Mouse (Mus musculus): ENCODE data around the gene Shank2. TPM values are rescaled to one million over a fixed set of nuclear protein-coding genes. Genes with fewer than 3 reads are reported as not detected.

The Shank2 gene
- total and polyA plus RNA-seq, 3 experiments = not detected

DNA sequence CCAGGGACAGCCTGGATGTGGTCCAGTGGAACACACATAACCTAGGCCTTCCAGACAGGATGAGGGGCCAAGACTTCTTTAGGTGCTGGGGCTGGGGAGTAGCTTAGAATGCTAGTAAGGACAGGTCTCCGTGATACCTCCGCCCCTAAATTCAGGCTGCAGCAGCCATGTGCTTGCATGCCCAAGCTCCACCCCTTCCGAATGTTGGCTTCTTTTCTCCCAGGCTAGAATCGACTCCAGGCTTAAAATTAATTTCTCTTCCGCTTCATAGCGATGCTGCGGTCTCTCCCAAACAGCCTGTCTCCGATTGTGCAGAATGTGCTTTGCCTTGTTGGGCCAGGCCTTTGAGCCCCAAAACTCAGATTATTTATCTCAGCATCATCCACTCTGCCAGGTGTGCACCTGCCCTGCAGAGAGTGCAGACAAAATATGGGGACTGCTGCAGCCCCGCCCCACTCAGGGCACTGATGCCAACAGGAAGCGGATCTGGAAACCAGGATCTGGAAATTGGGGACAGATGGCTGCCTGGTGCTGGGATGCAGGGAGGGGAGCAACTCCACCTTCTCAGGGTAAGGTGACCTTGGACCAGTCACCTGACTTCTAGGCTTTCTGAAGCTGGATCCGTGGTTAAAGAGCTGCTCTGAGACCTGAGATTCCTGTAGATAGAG lies 312.8 kb downstream of the Shank2 start:
- DNase-seq (ENCODE audit: extremely low read depth) = no peak
- H3K4me1 ChIP-seq (ENCODE audit: control insufficient read depth in 1 of 2, insufficient read depth in 2 of 2) = no peaks in the 10 kb centered on the region
- no peaks in the 10 kb centered on the region for H3K79me2 ChIP-seq (replicated peaks; ENCODE audit: control insufficient read depth, extremely low read depth, insufficient read depth, poor library complexity, severe bottlenecking)
- no peak for TF ChIP-seq ZMIZ1 (IDR thresholded peaks at IDR 0.05; ENCODE audit: low read depth, low read length)
- H3K27me3 ChIP-seq (replicated peaks) = peaks cover 84% of the 10 kb centered on the region
- H3K27ac ChIP-seq (ENCODE audit: insufficient read depth, low read depth) = no peak overlapping the region
- dilution Hi-C loops (cut with MboI; ENCODE audit: extremely low pct_ligation_motif_present, extremely low pct_unique_long_range_greater_than_20kb, low sequenced_read_pairs) (no loop called here), in situ Hi-C loops (cut with MboI; ENCODE audit: low pct_ligation_motif_present, low pct_unique_long_range_greater_than_20kb, low sequenced_read_pairs) (no loop called here)
- no peak overlapping the region for H3K4me3 ChIP-seq (replicated peaks in 1 of 3; ENCODE audit: low read depth in 2 of 3, low read length in 2 of 3, poor library complexity in 1 of 3)
- H3K36me3 ChIP-seq (replicated peaks in 1 of 2; ENCODE audit: control insufficient read depth in 1 of 2, insufficient read depth in 1 of 2, low read length in 1 of 2) = no peaks in the 10 kb centered on the region
- H3K9ac ChIP-seq (ENCODE audit: insufficient read depth, low read depth) = no peak overlapping the region
- no peaks in the 10 kb centered on the region for H3K9me3 ChIP-seq (replicated peaks; ENCODE audit: low read length)
- H3K4me2 ChIP-seq (ENCODE audit: insufficient read depth, low read depth, poor library complexity, severe bottlenecking) = no peak overlapping the region

DNA sequence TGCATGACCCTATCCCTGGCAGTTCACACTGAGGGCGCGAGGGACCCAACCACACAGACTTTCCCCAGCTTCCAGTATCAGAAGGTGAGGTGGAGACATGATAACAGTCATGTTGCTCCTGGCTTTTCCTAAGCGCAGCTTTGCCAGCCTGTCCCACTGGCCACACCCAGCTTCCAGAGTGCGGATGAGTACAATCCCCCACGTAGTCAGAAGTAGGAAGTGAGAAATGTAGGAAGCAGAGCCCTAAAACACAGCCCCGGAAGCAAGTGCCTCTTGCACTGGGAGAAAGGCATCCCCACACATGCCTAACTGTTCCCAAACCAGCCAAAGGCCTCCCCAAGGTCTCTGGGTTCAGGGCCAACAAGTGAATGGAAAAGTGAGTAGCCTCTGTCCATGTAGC lies 314.5 kb downstream of the Shank2 start:
- Histone ChIP-seq H3K9me3 (replicated peaks; ENCODE audit: low read length) (no peaks in the 10 kb centered on the region), H3K79me2 (replicated peaks; ENCODE audit: control insufficient read depth, extremely low read depth, insufficient read depth, poor library complexity, severe bottlenecking) (no peaks in the 10 kb centered on the region), H3K4me3 (replicated peaks in 1 of 3; ENCODE audit: low read depth in 2 of 3, low read length in 2 of 3, poor library complexity in 1 of 3) (no peak overlapping the region), H3K4me2 (ENCODE audit: insufficient read depth, low read depth, poor library complexity, severe bottlenecking) (no peak overlapping the region), H3K4me1 (ENCODE audit: control insufficient read depth in 1 of 2, insufficient read depth in 2 of 2) (no peaks in the 10 kb centered on the region), H3K9ac (ENCODE audit: insufficient read depth, low read depth) (no peak overlapping the region), H3K36me3 (replicated peaks in 1 of 2; ENCODE audit: control insufficient read depth in 1 of 2, insufficient read depth in 1 of 2, low read length in 1 of 2) (no peaks in the 10 kb centered on the region), H3K27me3 (replicated peaks) (peaks cover 89% of the 10 kb centered on the region), H3K27ac (ENCODE audit: insufficient read depth, low read depth) (no peak overlapping the region)
- DNase-seq (ENCODE audit: extremely low read depth) = no peak
- TF ChIP-seq BHLHE40 (IDR thresholded peaks at IDR 0.05; ENCODE audit: low read depth, low read length) = no peak
- no peak for TF ChIP-seq MAX (IDR thresholded peaks at IDR 0.05; ENCODE audit: low read length)
- TF ChIP-seq ZMIZ1 (IDR thresholded peaks at IDR 0.05; ENCODE audit: low read depth, low read length) = no peak
- no peak for TF ChIP-seq PAX5 (IDR thresholded peaks at IDR 0.05; ENCODE audit: low read length)
- TF ChIP-seq CHD2 (IDR thresholded peaks at IDR 0.05; ENCODE audit: low read length) = no peak
- TF ChIP-seq JUN (IDR thresholded peaks at IDR 0.05; ENCODE audit: insufficient read depth, low read depth, low read length) = no peak
- no peak for TF ChIP-seq TBP (conservative IDR thresholded peaks at IDR 0.05; ENCODE audit: low read depth, low read length)
- TF ChIP-seq RAD21 (IDR thresholded peaks at IDR 0.05; ENCODE audit: low read depth, low read length) = no peak
- no peak for TF ChIP-seq ETS1 (conservative IDR thresholded peaks at IDR 0.05; ENCODE audit: low read depth, low read length)
- TF ChIP-seq KAT2A (IDR thresholded peaks at IDR 0.05; ENCODE audit: insufficient replicate concordance, low read length) = no peak
- in situ Hi-C loops (cut with MboI; ENCODE audit: low pct_ligation_motif_present, low pct_unique_long_range_greater_than_20kb, low sequenced_read_pairs) (no loop called here), dilution Hi-C loops (cut with MboI; ENCODE audit: extremely low pct_ligation_motif_present, extremely low pct_unique_long_range_greater_than_20kb, low sequenced_read_pairs) (no loop called here)

DNA sequence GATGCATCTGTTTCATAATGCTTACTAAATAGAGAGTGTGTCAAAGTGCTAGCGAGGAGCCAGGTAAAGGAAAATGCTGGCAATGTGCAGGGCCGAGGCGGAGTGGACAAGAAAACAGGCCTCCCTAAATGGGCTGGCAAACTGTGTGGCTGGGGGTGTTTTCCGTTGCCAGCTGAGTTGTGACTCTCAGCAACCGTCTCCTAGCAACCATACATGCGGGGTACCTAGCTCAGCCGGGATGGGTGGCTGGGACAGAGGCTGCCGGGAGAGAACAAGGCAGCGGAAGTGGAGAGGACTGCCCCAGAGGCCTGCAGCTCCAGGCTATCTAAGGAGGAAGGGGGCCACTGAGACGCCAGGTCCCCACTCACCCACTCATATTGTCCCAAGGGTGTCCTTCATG lies 315.1 kb downstream of the Shank2 start:
- H3K27ac ChIP-seq (ENCODE audit: insufficient read depth, low read depth) = no peak overlapping the region
- H3K79me2 ChIP-seq (replicated peaks; ENCODE audit: control insufficient read depth, extremely low read depth, insufficient read depth, poor library complexity, severe bottlenecking) = no peaks in the 10 kb centered on the region
- H3K9ac ChIP-seq (ENCODE audit: insufficient read depth, low read depth) = no peak overlapping the region
- H3K36me3 ChIP-seq (replicated peaks in 1 of 2; ENCODE audit: control insufficient read depth in 1 of 2, insufficient read depth in 1 of 2, low read length in 1 of 2) = no peaks in the 10 kb centered on the region
- DNase-seq (ENCODE audit: extremely low read depth) = no peak
- no peaks in the 10 kb centered on the region for H3K4me1 ChIP-seq (ENCODE audit: control insufficient read depth in 1 of 2, insufficient read depth in 2 of 2)
- no peaks in the 10 kb centered on the region for H3K9me3 ChIP-seq (replicated peaks; ENCODE audit: low read length)
- H3K27me3 ChIP-seq (replicated peaks) = peaks cover 89% of the 10 kb centered on the region
- dilution Hi-C loops (cut with MboI; ENCODE audit: extremely low pct_ligation_motif_present, extremely low pct_unique_long_range_greater_than_20kb, low sequenced_read_pairs) (no loop called here), in situ Hi-C loops (cut with MboI; ENCODE audit: low pct_ligation_motif_present, low pct_unique_long_range_greater_than_20kb, low sequenced_read_pairs) (no loop called here)
- no peak overlapping the region for H3K4me2 ChIP-seq (ENCODE audit: insufficient read depth, low read depth, poor library complexity, severe bottlenecking)
- no peak overlapping the region for H3K4me3 ChIP-seq (replicated peaks in 1 of 3; ENCODE audit: low read depth in 2 of 3, low read length in 2 of 3, poor library complexity in 1 of 3)
- TF ChIP-seq NRF1 (IDR thresholded peaks at IDR 0.05; ENCODE audit: low read depth, low read length) (no peak), ETS1 (conservative IDR thresholded peaks at IDR 0.05; ENCODE audit: low read depth, low read length) (no peak), MEF2A (IDR thresholded peaks at IDR 0.05; ENCODE audit: borderline replicate concordance, low read depth, low read length) (no peak), MYC (IDR thresholded peaks at IDR 0.05; ENCODE audit: low read depth, low read length) (no peak), ELF1 (IDR thresholded peaks at IDR 0.05; ENCODE audit: low read depth, low read length) (no peak), CTCF (conservative IDR thresholded peaks at IDR 0.05 in 1 of 2, IDR thresholded peaks at IDR 0.05 in 1 of 2; ENCODE audit: low read depth in 2 of 2, low read length in 2 of 2) (no peak), POLR2AphosphoS2 (IDR thresholded peaks at IDR 0.05; ENCODE audit: low read depth, low read length) (no peak), SMC3 (IDR thresholded peaks at IDR 0.05; ENCODE audit: low read depth, low read length) (no peak), UBTF (IDR thresholded peaks at IDR 0.05; ENCODE audit: low read depth, low read length) (no peak), PAX5 (IDR thresholded peaks at IDR 0.05; ENCODE audit: low read length) (no peak), MAFK (IDR thresholded peaks at IDR 0.05; ENCODE audit: insufficient replicate concordance, low read length) (no peak), POLR2A (IDR thresholded peaks at IDR 0.05; ENCODE audit: low read depth, low read length) (no peak)
